Mouse (Mus musculus): ENCODE measurements around the gene Sbf1. TPM values are rescaled to one million over a fixed set of nuclear protein-coding genes. Genes with fewer than 3 reads are reported as not detected.

The Sbf1 gene
- total RNA-seq, 2 experiments from 2014 or later: 51.2 to 51.5 TPM

- DNase-seq: no peak
- intact Hi-C loops (cut with DNase I; ENCODE audit: low total_unique reads): no loop called here
Observed at GRCm38 (mm10) chr15:89323656-89324055, 8.5 kb upstream of the Sbf1 start.

- no peak for DNase-seq
- intact Hi-C loops (cut with DNase I; ENCODE audit: low total_unique reads): no loop called here
Observed at GRCm38 (mm10) chr15:89322670-89323522, 7.8 kb upstream of the Sbf1 start, which contains the start of gene Adm2. Gene Adm2, plus strand, starts transcription at chr15:89322720.

- intact Hi-C loops (cut with DNase I; ENCODE audit: low total_unique reads): no loop called here
- DNase-seq: no peak
Observed at GRCm38 (mm10) chr15:89321264-89321663, 6.2 kb upstream of the Sbf1 start.

- no peak for DNase-seq
- intact Hi-C loops (cut with DNase I; ENCODE audit: low total_unique reads): no loop called here
Observed at GRCm38 (mm10) chr15:89316146-89316545, 1.0 kb upstream of the Sbf1 start.

GRCm38 (mm10) chr15:89314511-89315189, 461 bp downstream of the Sbf1 start:
- intact Hi-C loops (cut with DNase I; ENCODE audit: low total_unique reads): no loop called here
- DNase-seq: no peak

GRCm38 (mm10) chr15:89314107-89314506, 1.0 kb downstream of the Sbf1 start:
- DNase-seq: no peak
- intact Hi-C loops (cut with DNase I; ENCODE audit: low total_unique reads): no loop called here

GRCm38 (mm10) chr15:89313359-89313758, 1.8 kb downstream of the Sbf1 start:
- DNase-seq: no peak
- intact Hi-C loops (cut with DNase I; ENCODE audit: low total_unique reads): no loop called here

- intact Hi-C loops (cut with DNase I; ENCODE audit: low total_unique reads): no loop called here
- DNase-seq: no peak
Observed at GRCm38 (mm10) chr15:89309962-89310498, 5.1 kb downstream of the Sbf1 start.

- intact Hi-C loops (cut with DNase I; ENCODE audit: low total_unique reads): no loop called here
- no peak for DNase-seq
Observed at GRCm38 (mm10) chr15:89308406-89309139, 6.5 kb downstream of the Sbf1 start.

- no peak for DNase-seq
- intact Hi-C loops (cut with DNase I; ENCODE audit: low total_unique reads): no loop called here
Observed at GRCm38 (mm10) chr15:89307461-89307860, 7.7 kb downstream of the Sbf1 start.

GRCm38 (mm10) chr15:89305966-89306365, 9.1 kb downstream of the Sbf1 start:
- intact Hi-C loops (cut with DNase I; ENCODE audit: low total_unique reads): no loop called here
- DNase-seq: no peak

GRCm38 (mm10) chr15:89300600-89300999, 14.5 kb downstream of the Sbf1 start:
- no peak for DNase-seq
- intact Hi-C loops (cut with DNase I; ENCODE audit: low total_unique reads): no loop called here

- intact Hi-C loops (cut with DNase I; ENCODE audit: low total_unique reads): no loop called here
- no peak for DNase-seq
Observed at GRCm38 (mm10) chr15:89300180-89300579, 14.9 kb downstream of the Sbf1 start.

GRCm38 (mm10) chr15:89297695-89298094, 17.4 kb downstream of the Sbf1 start:
- intact Hi-C loops (cut with DNase I; ENCODE audit: low total_unique reads): no loop called here
- no peak for DNase-seq

GRCm38 (mm10) chr15:89296465-89296864, 18.6 kb downstream of the Sbf1 start:
- peak; percentile 59 for DNase-seq
- intact Hi-C loops (cut with DNase I; ENCODE audit: low total_unique reads): no loop called here

- no peak for DNase-seq
- intact Hi-C loops (cut with DNase I; ENCODE audit: low total_unique reads): no loop called here
Observed at GRCm38 (mm10) chr15:89295580-89296165, 19.4 kb downstream of the Sbf1 start.

- DNase-seq: no peak
- intact Hi-C loops (cut with DNase I; ENCODE audit: low total_unique reads): no loop called here
Observed at GRCm38 (mm10) chr15:89293778-89294177, 21.3 kb downstream of the Sbf1 start.

GRCm38 (mm10) chr15:89292795-89293194, 22.3 kb downstream of the Sbf1 start:
- intact Hi-C loops (cut with DNase I; ENCODE audit: low total_unique reads): no loop called here
- no peak for DNase-seq

GRCm38 (mm10) chr15:89291521-89291920, 23.6 kb downstream of the Sbf1 start:
- no peak for DNase-seq
- intact Hi-C loops (cut with DNase I; ENCODE audit: low total_unique reads): no loop called here

- no peak for DNase-seq
- intact Hi-C loops (cut with DNase I; ENCODE audit: low total_unique reads): no loop called here
Observed at GRCm38 (mm10) chr15:89289455-89289854, 25.7 kb downstream of the Sbf1 start.

Data from gastrocnemius, postnatal 14 days (tissue).